Mouse (Mus musculus): ENCODE results near the gene Slc30a5. TPM values are rescaled to one million over a fixed set of nuclear protein-coding genes. Genes with fewer than 3 reads are reported as not detected.
A peak's percentile ranks its signal among the peaks of the same experiment; 100 is the strongest.

The Slc30a5 gene
- total and polyA plus RNA-seq, 3 experiments = 57.4 to 58.3 TPM; not detected in 1

DNA sequence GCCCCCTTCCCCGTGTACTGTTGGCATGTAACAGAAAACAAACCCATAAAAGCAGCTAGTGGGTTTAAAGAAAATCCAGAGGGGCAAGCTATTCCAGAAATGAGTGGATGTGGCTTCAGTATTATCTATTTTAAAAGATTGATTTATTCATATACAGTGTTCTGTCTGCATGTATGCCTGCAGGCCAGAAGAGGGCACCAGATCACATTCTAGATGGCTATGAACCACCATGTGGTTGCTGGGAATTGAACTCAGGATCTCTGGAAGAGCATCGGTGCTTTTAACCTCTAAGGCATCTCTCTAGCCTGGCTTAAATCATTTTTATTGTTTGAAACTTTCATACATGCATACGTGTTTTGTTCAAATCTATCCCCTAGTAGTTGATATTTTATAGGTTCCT lies 19.9 kb upstream of the Slc30a5 start:
- no peak overlapping the region for H3K4me3 ChIP-seq (ENCODE audit: control insufficient read depth in 1 of 2, insufficient read depth in 1 of 2, low read depth in 2 of 2, low read length in 2 of 2)
- no peaks in the 10 kb centered on the region for H3K9me3 ChIP-seq (replicated peaks; ENCODE audit: insufficient read depth, low read length)
- H3K27me3 ChIP-seq (ENCODE audit: control insufficient read depth in 1 of 2, insufficient read depth in 2 of 2, low read length in 2 of 2) = no peaks in the 10 kb centered on the region
- peak; percentile 70 for DNase-seq (ENCODE audit: low read depth, low spot score)
- H3K4me1 ChIP-seq (ENCODE audit: control insufficient read depth in 1 of 2, insufficient read depth in 2 of 2, low read length in 2 of 2) = peaks cover 0 to 2% of the 10 kb centered on the region in 2 experiments; a peak in 1 of 4 replicates
- no peaks in the 10 kb centered on the region for H3K79me2 ChIP-seq (ENCODE audit: control insufficient read depth, insufficient read depth, low read length, poor library complexity)
- no peak overlapping the region for H3K9ac ChIP-seq (ENCODE audit: control insufficient read depth, low read depth, low read length, poor library complexity, severe bottlenecking)
- H3K27ac ChIP-seq (ENCODE audit: control insufficient read depth, low read depth, low read length) = no peak overlapping the region
- H3K36me3 ChIP-seq (ENCODE audit: control insufficient read depth in 1 of 2, insufficient read depth in 2 of 2, low read length in 2 of 2) = peaks cover 0 to 7% of the 10 kb centered on the region in 2 experiments; a peak in 2 of 4 replicates
- TF ChIP-seq POLR2AphosphoS2 (IDR thresholded peaks at IDR 0.05; ENCODE audit: low read length) = no peak
- no peak for TF ChIP-seq ZNF384 (IDR thresholded peaks at IDR 0.05; ENCODE audit: low read depth, low read length)
- TF ChIP-seq CHD1 (IDR thresholded peaks at IDR 0.05; ENCODE audit: low read depth, low read length) = no peak
- TF ChIP-seq ELF1 (IDR thresholded peaks at IDR 0.05; ENCODE audit: low read depth, low read length) = no peak
- TF ChIP-seq USF2 (IDR thresholded peaks at IDR 0.05; ENCODE audit: borderline replicate concordance in 1 of 2, insufficient read depth in 1 of 2, low read depth in 1 of 2, low read length in 2 of 2) = no peak
- no peak for TF ChIP-seq ZMIZ1 (IDR thresholded peaks at IDR 0.05; ENCODE audit: low read depth, low read length)
- no peak for TF ChIP-seq TCF12 (IDR thresholded peaks at IDR 0.05; ENCODE audit: low read depth, low read length)
- TF ChIP-seq HCFC1 (IDR thresholded peaks at IDR 0.05; ENCODE audit: low read depth, low read length) = no peak
- no peak for TF ChIP-seq TBP (IDR thresholded peaks at IDR 0.05; ENCODE audit: low read depth, low read length)
- TF ChIP-seq SIN3A (IDR thresholded peaks at IDR 0.05; ENCODE audit: low read length) = no peak
- peak; percentile 75 for TF ChIP-seq MYC (IDR thresholded peaks at IDR 0.05; ENCODE audit: low read depth, low read length)
- no peak for TF ChIP-seq RCOR1 (IDR thresholded peaks at IDR 0.05; ENCODE audit: low read depth, low read length)
- no peak for TF ChIP-seq POLR2A (IDR thresholded peaks at IDR 0.05; ENCODE audit: control insufficient read depth in 1 of 2, insufficient read depth in 1 of 2, low read depth in 1 of 2, low read length in 2 of 2, poor library complexity in 1 of 2)
- peak; percentile 51 to 70 (median 67) for TF ChIP-seq CTCF (IDR thresholded peaks at IDR 0.05 in 2 of 3, conservative IDR thresholded peaks at IDR 0.05 in 1 of 3; ENCODE audit: control insufficient read depth in 1 of 3, insufficient read depth in 1 of 3, low read depth in 2 of 3, low read length in 3 of 3, poor library complexity in 1 of 3, severe bottlenecking in 1 of 3)
- TF ChIP-seq MXI1 (IDR thresholded peaks at IDR 0.05; ENCODE audit: low read depth, low read length) = no peak; the same call in 1 of the 2 replicates
- no peak for TF ChIP-seq GATA1 (IDR thresholded peaks at IDR 0.05; ENCODE audit: low read depth, low read length)
- TF ChIP-seq ZC3H11A (IDR thresholded peaks at IDR 0.05; ENCODE audit: low read depth, low read length) = peak; percentile 47
- TF ChIP-seq JUND (IDR thresholded peaks at IDR 0.05; ENCODE audit: low read depth, low read length) = no peak
- TF ChIP-seq USF1 (IDR thresholded peaks at IDR 0.05; ENCODE audit: low read depth, low read length) = no peak
- peak; percentile 58 for TF ChIP-seq SMC3 (IDR thresholded peaks at IDR 0.05; ENCODE audit: low read depth, low read length)
- TF ChIP-seq RAD21 (IDR thresholded peaks at IDR 0.05; ENCODE audit: low read depth, low read length) = peak; percentile 59
- peak; percentile 42; the same call in 1 of the 2 replicates for TF ChIP-seq MAX (IDR thresholded peaks at IDR 0.05; ENCODE audit: low read length)
- TF ChIP-seq TAL1 (IDR thresholded peaks at IDR 0.05; ENCODE audit: low read length) = no peak
- TF ChIP-seq MEF2A (IDR thresholded peaks at IDR 0.05; ENCODE audit: extremely low read depth, insufficient replicate concordance, low read depth, low read length, poor library complexity, severe bottlenecking) = no peak
- no peak for TF ChIP-seq CHD2 (IDR thresholded peaks at IDR 0.05; ENCODE audit: low read length)
- TF ChIP-seq MAZ (IDR thresholded peaks at IDR 0.05; ENCODE audit: low read depth, low read length) = no peak
- TF ChIP-seq GABPA (IDR thresholded peaks at IDR 0.05; ENCODE audit: low read depth, low read length) = no peak
- TF ChIP-seq NRF1 (IDR thresholded peaks at IDR 0.05; ENCODE audit: insufficient read depth, low read depth, low read length, poor library complexity, severe bottlenecking) = no peak
- TF ChIP-seq MYB (IDR thresholded peaks at IDR 0.05; ENCODE audit: low read depth, low read length) = no peak
- TF ChIP-seq NELFE (IDR thresholded peaks at IDR 0.05; ENCODE audit: low read depth, low read length) = no peak
- TF ChIP-seq EP300 (IDR thresholded peaks at IDR 0.05; ENCODE audit: low read depth in 1 of 2, low read length in 2 of 2) = no peak
- TF ChIP-seq ZKSCAN1 (IDR thresholded peaks at IDR 0.05; ENCODE audit: low read depth, low read length) = no peak
- no peak for TF ChIP-seq KAT2A (conservative IDR thresholded peaks at IDR 0.05; ENCODE audit: low read depth, low read length)
- TF ChIP-seq UBTF (IDR thresholded peaks at IDR 0.05; ENCODE audit: borderline replicate concordance, insufficient read depth, low read depth, low read length) = no peak
- no peak for TF ChIP-seq E2F4 (IDR thresholded peaks at IDR 0.05; ENCODE audit: borderline replicate concordance, low read depth, low read length)
- TF ChIP-seq BHLHE40 (IDR thresholded peaks at IDR 0.05; ENCODE audit: borderline replicate concordance, low read depth, low read length) = no peak
- TF ChIP-seq ETS1 (IDR thresholded peaks at IDR 0.05; ENCODE audit: low read depth, low read length) = no peak
- TF ChIP-seq POLR2AphosphoS5 (IDR thresholded peaks at IDR 0.05; ENCODE audit: borderline replicate concordance, low read depth, low read length) = no peak
